Mouse (Mus musculus): Measurements from ENCODE around the gene Twf2. TPM values are rescaled to one million over a fixed set of nuclear protein-coding genes. Genes with fewer than 3 reads are reported as not detected.

Twf2 gene
- polyA plus RNA-seq, 1 experiment = 27.3 TPM

DNA sequence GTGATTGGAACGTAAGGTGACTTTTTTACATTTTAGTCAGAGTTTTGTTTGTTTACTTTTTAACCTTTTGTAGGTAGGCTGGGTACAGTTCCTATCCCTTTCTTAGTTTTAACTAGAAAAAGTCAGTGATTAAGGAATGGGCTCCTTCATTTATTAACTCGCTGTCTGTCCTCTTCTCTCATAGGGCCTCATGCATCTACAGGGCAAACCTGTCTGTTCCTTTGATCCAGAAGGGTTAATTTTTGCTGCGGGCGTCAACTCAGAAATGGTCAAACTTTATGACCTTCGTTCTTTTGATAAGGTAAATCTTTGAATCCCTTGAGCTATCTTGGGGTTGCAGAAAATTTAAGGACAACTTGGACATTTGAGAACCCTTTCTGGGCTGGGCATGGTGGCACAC lies 18.9 kb upstream of the Twf2 start:
- TF ChIP-seq CTCF (IDR thresholded peaks at IDR 0.05; ENCODE audit: low read depth, low read length) = no peak
- TF ChIP-seq EP300 (IDR thresholded peaks at IDR 0.05; ENCODE audit: insufficient read depth, low read depth, low read length) = no peak
- no peak for TF ChIP-seq POLR2A (IDR thresholded peaks at IDR 0.05; ENCODE audit: insufficient read depth, low read length)
- H3K36me3 ChIP-seq (ENCODE audit: control insufficient read depth, insufficient read depth, low read length, poor library complexity, severe bottlenecking) = peaks cover 95% of the 10 kb centered on the region

DNA sequence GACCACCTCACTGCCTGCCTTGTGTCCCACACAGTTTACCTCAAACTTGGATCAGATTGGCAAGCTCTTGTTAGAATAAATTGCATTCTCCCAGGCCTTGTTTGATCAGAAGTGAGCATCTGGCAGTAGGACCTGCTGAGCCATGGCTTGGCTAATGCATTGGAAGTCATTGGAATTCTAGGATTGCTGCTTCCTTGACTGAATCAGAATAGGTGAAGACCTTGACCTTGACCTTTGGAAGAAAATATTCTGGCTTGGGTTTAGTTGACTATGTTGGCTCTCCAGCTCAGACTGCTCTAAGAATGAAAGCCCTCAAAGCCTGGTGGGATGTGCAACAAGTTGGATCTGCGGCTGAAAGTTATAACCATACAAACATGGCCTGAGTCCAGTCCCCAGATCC lies 11.6 kb upstream of the Twf2 start:
- no peak overlapping the region for H3K4me3 ChIP-seq (ENCODE audit: low read depth, low read length)
- no peak overlapping the region for H3K27ac ChIP-seq (ENCODE audit: insufficient read depth, low read length)
- H3K4me1 ChIP-seq (ENCODE audit: control insufficient read depth, insufficient read depth, low read length) = peaks cover 3% of the 10 kb centered on the region
- no peaks in the 10 kb centered on the region for H3K9me3 ChIP-seq (replicated peaks; ENCODE audit: control insufficient read depth, insufficient read depth, low read length, poor library complexity, severe bottlenecking)
- H3K9ac ChIP-seq (ENCODE audit: low read depth, poor library complexity, severe bottlenecking) = no peak overlapping the region
- no peaks in the 10 kb centered on the region for H3K27me3 ChIP-seq (ENCODE audit: control insufficient read depth, insufficient read depth, low read length, poor library complexity, severe bottlenecking)
- TF ChIP-seq EP300 (IDR thresholded peaks at IDR 0.05; ENCODE audit: insufficient read depth, low read depth, low read length) = no peak
- no peak for TF ChIP-seq CTCF (IDR thresholded peaks at IDR 0.05; ENCODE audit: low read depth, low read length)
- no peak for TF ChIP-seq POLR2A (IDR thresholded peaks at IDR 0.05; ENCODE audit: insufficient read depth, low read length)
- H3K36me3 ChIP-seq (ENCODE audit: control insufficient read depth, insufficient read depth, low read length, poor library complexity, severe bottlenecking) = peaks cover 52% of the 10 kb centered on the region

More for the DNA sequence above, 18.9 kb upstream of the Twf2 start:
- Histone ChIP-seq H3K27ac (ENCODE audit: insufficient read depth, low read length) (no peak overlapping the region), H3K9ac (ENCODE audit: low read depth, poor library complexity, severe bottlenecking) (no peak overlapping the region), H3K9me3 (replicated peaks; ENCODE audit: control insufficient read depth, insufficient read depth, low read length, poor library complexity, severe bottlenecking) (no peaks in the 10 kb centered on the region), H3K27me3 (ENCODE audit: control insufficient read depth, insufficient read depth, low read length, poor library complexity, severe bottlenecking) (no peaks in the 10 kb centered on the region), H3K4me3 (ENCODE audit: low read depth, low read length) (no peak overlapping the region), H3K4me1 (ENCODE audit: control insufficient read depth, insufficient read depth, low read length) (peaks cover 1% of the 10 kb centered on the region)

DNA sequence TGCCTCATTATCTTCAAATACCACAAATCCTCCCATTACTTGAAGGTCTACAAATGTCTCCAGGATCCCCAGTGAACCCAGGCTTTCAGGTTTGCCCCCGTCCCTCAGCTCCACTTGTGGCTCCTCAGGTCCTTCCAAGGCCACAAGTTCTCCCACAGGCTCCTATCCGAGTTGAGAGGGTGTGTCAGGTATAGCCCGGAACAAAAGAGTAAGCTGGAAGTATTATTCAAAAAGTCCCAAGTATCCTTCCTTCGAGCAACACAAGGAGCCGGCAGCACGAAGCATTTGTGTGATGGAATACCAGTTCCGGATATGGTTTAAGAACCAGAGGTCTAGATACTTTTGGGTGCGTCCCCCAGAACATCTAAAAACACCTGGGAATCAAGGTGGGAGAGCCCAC lies 10.9 kb upstream of the Twf2 start:
- H3K27me3 ChIP-seq (ENCODE audit: control insufficient read depth, insufficient read depth, low read length, poor library complexity, severe bottlenecking) = no peaks in the 10 kb centered on the region
- H3K27ac ChIP-seq (ENCODE audit: insufficient read depth, low read length) = no peak overlapping the region
- peaks cover 3% of the 10 kb centered on the region for H3K4me1 ChIP-seq (ENCODE audit: control insufficient read depth, insufficient read depth, low read length)
- no peak overlapping the region for H3K9ac ChIP-seq (ENCODE audit: low read depth, poor library complexity, severe bottlenecking)
- TF ChIP-seq POLR2A (IDR thresholded peaks at IDR 0.05; ENCODE audit: insufficient read depth, low read length) = no peak
- TF ChIP-seq CTCF (IDR thresholded peaks at IDR 0.05; ENCODE audit: low read depth, low read length) = no peak
- no peak for TF ChIP-seq EP300 (IDR thresholded peaks at IDR 0.05; ENCODE audit: insufficient read depth, low read depth, low read length)
- no peaks in the 10 kb centered on the region for H3K9me3 ChIP-seq (replicated peaks; ENCODE audit: control insufficient read depth, insufficient read depth, low read length, poor library complexity, severe bottlenecking)
- H3K4me3 ChIP-seq (ENCODE audit: low read depth, low read length) = no peak overlapping the region
- H3K36me3 ChIP-seq (ENCODE audit: control insufficient read depth, insufficient read depth, low read length, poor library complexity, severe bottlenecking) = peaks cover 45% of the 10 kb centered on the region

DNA sequence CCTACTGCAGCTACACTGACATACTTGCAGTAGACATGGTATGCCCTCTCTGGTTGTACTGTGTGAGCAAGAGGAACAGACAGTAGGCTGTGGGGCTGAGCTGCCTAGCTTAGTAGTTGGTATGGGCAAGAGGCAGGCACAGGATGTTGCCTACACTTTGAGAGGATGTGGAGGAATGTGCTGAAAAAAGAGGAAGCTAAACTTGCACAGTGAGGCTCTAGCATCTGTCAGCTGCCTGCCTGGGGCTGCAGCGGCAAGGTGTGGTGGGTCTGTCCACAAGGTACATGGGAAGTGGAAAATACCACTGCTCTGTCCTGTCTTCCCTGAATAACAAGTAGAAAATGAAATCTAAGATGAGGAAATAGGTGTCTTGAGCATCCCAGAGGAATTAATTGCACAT lies 9.9 kb upstream of the Twf2 start:
- no peak overlapping the region for H3K4me3 ChIP-seq (ENCODE audit: low read depth, low read length)
- no peak for TF ChIP-seq CTCF (IDR thresholded peaks at IDR 0.05; ENCODE audit: low read depth, low read length)
- no peak for TF ChIP-seq EP300 (IDR thresholded peaks at IDR 0.05; ENCODE audit: insufficient read depth, low read depth, low read length)
- TF ChIP-seq POLR2A (IDR thresholded peaks at IDR 0.05; ENCODE audit: insufficient read depth, low read length) = no peak
- no peaks in the 10 kb centered on the region for H3K9me3 ChIP-seq (replicated peaks; ENCODE audit: control insufficient read depth, insufficient read depth, low read length, poor library complexity, severe bottlenecking)
- H3K4me1 ChIP-seq (ENCODE audit: control insufficient read depth, insufficient read depth, low read length) = peaks cover 3% of the 10 kb centered on the region
- no peaks in the 10 kb centered on the region for H3K27me3 ChIP-seq (ENCODE audit: control insufficient read depth, insufficient read depth, low read length, poor library complexity, severe bottlenecking)
- no peak overlapping the region for H3K27ac ChIP-seq (ENCODE audit: insufficient read depth, low read length)
- H3K36me3 ChIP-seq (ENCODE audit: control insufficient read depth, insufficient read depth, low read length, poor library complexity, severe bottlenecking) = peaks cover 35% of the 10 kb centered on the region
- no peak overlapping the region for H3K9ac ChIP-seq (ENCODE audit: low read depth, poor library complexity, severe bottlenecking)

DNA sequence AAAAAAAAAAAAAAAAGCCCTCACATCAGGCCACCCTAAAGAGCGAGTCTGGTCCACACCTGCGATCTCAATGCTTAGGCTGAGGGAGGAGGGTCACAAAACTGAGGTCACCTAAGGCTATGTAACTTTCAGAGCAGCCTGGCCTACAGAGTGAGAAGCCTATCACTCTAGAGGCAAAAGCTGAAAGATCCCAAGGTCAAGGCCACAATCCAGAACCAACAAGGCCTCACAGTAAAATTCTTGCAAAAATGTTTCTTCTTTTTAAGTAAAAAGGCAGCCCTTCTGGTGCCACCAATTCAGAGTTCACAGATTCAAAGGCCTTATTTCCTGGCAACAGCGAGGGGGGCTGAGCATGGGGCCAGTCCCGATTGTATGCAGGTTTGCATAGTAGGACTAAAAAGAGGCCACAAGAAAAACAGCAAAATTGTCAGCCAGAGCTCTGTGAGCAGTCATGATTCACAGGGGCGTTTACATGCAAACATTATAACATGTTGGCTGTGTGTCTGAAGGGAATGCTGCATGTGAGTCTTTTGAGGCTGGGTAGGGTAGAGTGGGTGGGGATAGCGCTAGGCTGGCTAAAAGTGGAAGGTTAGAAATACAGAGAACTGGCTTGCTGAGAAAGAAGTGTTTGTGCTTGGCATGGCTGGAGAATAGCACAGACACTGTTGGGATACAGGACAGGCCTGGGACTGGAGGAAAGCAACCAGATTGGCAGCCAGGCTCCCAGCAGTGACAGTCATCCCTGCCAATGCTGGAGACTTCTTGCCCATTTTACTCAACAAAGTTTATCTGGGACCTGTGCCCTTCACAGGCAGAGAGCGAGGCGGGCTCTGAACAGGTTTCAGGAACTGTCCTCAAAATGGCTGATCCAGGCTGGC lies 8.7 kb upstream of the Twf2 start:
- Histone ChIP-seq H3K9ac (ENCODE audit: low read depth, poor library complexity, severe bottlenecking) (no peak overlapping the region), H3K36me3 (ENCODE audit: control insufficient read depth, insufficient read depth, low read length, poor library complexity, severe bottlenecking) (peaks cover 24% of the 10 kb centered on the region), H3K27ac (ENCODE audit: insufficient read depth, low read length) (no peak overlapping the region), H3K9me3 (replicated peaks; ENCODE audit: control insufficient read depth, insufficient read depth, low read length, poor library complexity, severe bottlenecking) (no peaks in the 10 kb centered on the region), H3K27me3 (ENCODE audit: control insufficient read depth, insufficient read depth, low read length, poor library complexity, severe bottlenecking) (no peaks in the 10 kb centered on the region), H3K4me3 (ENCODE audit: low read depth, low read length) (no peak overlapping the region), H3K4me1 (ENCODE audit: control insufficient read depth, insufficient read depth, low read length) (peaks cover 3% of the 10 kb centered on the region)
- TF ChIP-seq CTCF (IDR thresholded peaks at IDR 0.05; ENCODE audit: low read depth, low read length) (no peak), EP300 (IDR thresholded peaks at IDR 0.05; ENCODE audit: insufficient read depth, low read depth, low read length) (no peak)

DNA sequence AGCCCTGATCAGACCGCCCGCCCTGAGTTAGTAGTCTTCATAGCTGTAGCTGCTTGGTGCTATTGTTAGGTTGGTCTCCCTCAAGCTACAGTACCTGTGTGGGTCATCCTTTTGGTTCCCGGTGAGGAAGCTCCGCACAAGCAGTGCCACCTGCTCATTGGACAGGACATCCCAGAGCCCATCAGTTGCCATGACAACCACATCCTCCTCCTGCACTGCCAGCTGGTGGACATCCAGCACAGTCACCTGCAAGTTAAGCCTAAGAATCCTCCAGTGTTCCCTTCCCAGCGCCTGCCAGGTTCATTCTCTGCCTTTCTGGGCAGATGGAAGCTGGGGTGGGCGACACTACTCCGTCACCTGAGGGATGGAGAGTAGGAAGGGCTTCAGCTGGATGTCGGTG lies 7.2 kb upstream of the Twf2 start:
- no peak overlapping the region for H3K9ac ChIP-seq (ENCODE audit: low read depth, poor library complexity, severe bottlenecking)
- no peak overlapping the region for H3K27ac ChIP-seq (ENCODE audit: insufficient read depth, low read length)
- H3K36me3 ChIP-seq (ENCODE audit: control insufficient read depth, insufficient read depth, low read length, poor library complexity, severe bottlenecking) = peaks cover 9% of the 10 kb centered on the region
- H3K9me3 ChIP-seq (replicated peaks; ENCODE audit: control insufficient read depth, insufficient read depth, low read length, poor library complexity, severe bottlenecking) = no peaks in the 10 kb centered on the region
- TF ChIP-seq EP300 (IDR thresholded peaks at IDR 0.05; ENCODE audit: insufficient read depth, low read depth, low read length) = no peak
- no peak for TF ChIP-seq POLR2A (IDR thresholded peaks at IDR 0.05; ENCODE audit: insufficient read depth, low read length)
- no peak for TF ChIP-seq CTCF (IDR thresholded peaks at IDR 0.05; ENCODE audit: low read depth, low read length)
- H3K4me1 ChIP-seq (ENCODE audit: control insufficient read depth, insufficient read depth, low read length) = no peaks in the 10 kb centered on the region
- no peak overlapping the region for H3K4me3 ChIP-seq (ENCODE audit: low read depth, low read length)
- H3K27me3 ChIP-seq (ENCODE audit: control insufficient read depth, insufficient read depth, low read length, poor library complexity, severe bottlenecking) = no peaks in the 10 kb centered on the region

Data from ES-Bruce4 (cell line).